Mouse (Mus musculus) lung, embryonic 15.5 days (tissue): Measurements from ENCODE around the gene Lmntd1. TPM values are rescaled to one million over a fixed set of nuclear protein-coding genes. Genes with fewer than 3 reads are reported as not detected.
A peak's percentile ranks its signal among the peaks of the same experiment; 100 is the strongest.

Source experiments
- ATAC-seq: fragments of 200-750 bp; cut with Nextera tagmentation; 2 replicates; pipeline ENCODE4 v1.8.0; 2017; ENCODE audit warnings: moderate number of reproducible peaks, borderline replicate concordance; ENCODE audit not compliant: low FRiP score, low TSS enrichment; ENCODE audit errors: extremely low read depth
- H3K27ac ChIP-seq: fragments of 300-500 bp; sonication (generic); 2 replicates; pipeline ENCODE4 v1.5.1; 2015; ENCODE audit warnings: moderate library complexity, mild to moderate bottlenecking, inconsistent platforms
- H3K27me3 ChIP-seq: fragments of 300-500 bp; sonication (generic); 2 replicates; pipeline ENCODE4 v1.6.1; 2015; ENCODE audit warnings: inconsistent platforms
- H3K36me3 ChIP-seq: fragments of 300-500 bp; sonication (generic); 2 replicates; pipeline ENCODE4 v1.6.1; 2015; ENCODE audit warnings: inconsistent platforms
- H3K4me1 ChIP-seq: fragments of 300-500 bp; sonication (generic); 2 replicates; pipeline ENCODE4 v1.6.1; 2015; ENCODE audit warnings: inconsistent platforms
- H3K4me2 ChIP-seq: fragments of 300-500 bp; sonication (generic); 2 replicates; pipeline ENCODE4 v1.6.1; 2015; ENCODE audit warnings: inconsistent platforms, mild to moderate bottlenecking, moderate library complexity
- H3K4me3 ChIP-seq: fragments of 300-500 bp; sonication (generic); 2 replicates; pipeline ENCODE4 v1.5.1; 2015; ENCODE audit warnings: mild to moderate bottlenecking, inconsistent platforms
- H3K9ac ChIP-seq: fragments of 300-500 bp; sonication (generic); 2 replicates; pipeline ENCODE4 v1.6.1; 2015; ENCODE audit warnings: inconsistent platforms
- H3K9me3 ChIP-seq: fragments of 300-500 bp; sonication (generic); 2 replicates; pipeline ENCODE4 v1.6.1; 2016; ENCODE audit warnings: inconsistent platforms
- WGBS: fragments of 180-500 bp; shearing (Covaris S2); methylation state at CpG from one replicate; pipeline ENCODE4 v1.1.7; 2015; 5-methylcytosine and 5-hydroxymethylcytosine counted together
- polyA plus RNA-seq: library from polyadenylated mRNA; unstranded; fragments of >200 nt; fragmentation: Nextera tagmentation; extraction: Ambion mirVana; gene quantifications from 2 replicates; pipeline ENCODE4 v1.2.1, GENCODE M21; 2015

Gene Lmntd1
- polyA plus RNA-seq, 1 experiment from 2014 or later, result 1.9 TPM

GRCm38 (mm10) chr6:145511265-145511664 lies 102.9 kb downstream of the Lmntd1 start:
- no peak for ATAC-seq
- no peak overlapping the region for H3K27ac ChIP-seq
- peaks cover 5% of the 10 kb centered on the region; the same call in 1 of the 2 replicates for H3K4me1 ChIP-seq
- H3K4me2 ChIP-seq, result no peak overlapping the region
- no peak overlapping the region for H3K4me3 ChIP-seq
- no peak overlapping the region for H3K9ac ChIP-seq
- H3K27me3 ChIP-seq, result no peaks in the 10 kb centered on the region
- 47% methylated on average over 8 of the region's 8 CpGs for WGBS
- no peaks in the 10 kb centered on the region for H3K9me3 ChIP-seq
- H3K36me3 ChIP-seq, result no peaks in the 10 kb centered on the region

GRCm38 (mm10) chr6:145508828-145509227 lies 105.3 kb downstream of the Lmntd1 start:
- ATAC-seq, result no peak
- H3K4me1 ChIP-seq, result no peaks in the 10 kb centered on the region
- no peak overlapping the region for H3K4me2 ChIP-seq
- H3K9me3 ChIP-seq, result no peaks in the 10 kb centered on the region
- 78% methylated on average over 12 of the region's 12 CpGs for WGBS
- no peaks in the 10 kb centered on the region for H3K36me3 ChIP-seq
- no peak overlapping the region for H3K27ac ChIP-seq
- H3K27me3 ChIP-seq, result no peaks in the 10 kb centered on the region
- H3K9ac ChIP-seq, result no peak overlapping the region
- no peak overlapping the region for H3K4me3 ChIP-seq

- H3K4me2 ChIP-seq, result no peak overlapping the region
- whole genome bisulfite sequencing, result 85% methylated on average over 7 of the region's 7 CpGs
- H3K9me3 ChIP-seq, result no peaks in the 10 kb centered on the region
- no peaks in the 10 kb centered on the region for H3K36me3 ChIP-seq
- no peak overlapping the region for H3K4me3 ChIP-seq
- ATAC-seq, result no peak
- no peaks in the 10 kb centered on the region for H3K27me3 ChIP-seq
- H3K4me1 ChIP-seq, result peaks cover 6% of the 10 kb centered on the region; the same call in 1 of the 2 replicates
- no peak overlapping the region for H3K27ac ChIP-seq
- no peak overlapping the region for H3K9ac ChIP-seq
Measured at GRCm38 (mm10) chr6:145501751-145502150, 112.4 kb downstream of the Lmntd1 start.

- H3K27me3 ChIP-seq, result no peaks in the 10 kb centered on the region
- peaks cover 6% of the 10 kb centered on the region; the same call in 1 of the 2 replicates for H3K4me1 ChIP-seq
- no peak overlapping the region for H3K4me3 ChIP-seq
- no peaks in the 10 kb centered on the region for H3K36me3 ChIP-seq
- 56% methylated on average over 19 of the region's 19 CpGs for WGBS
- H3K4me2 ChIP-seq, result no peak overlapping the region
- ATAC-seq, result peak; percentile 23; the same call in 1 of the 2 replicates
- no peak overlapping the region for H3K9ac ChIP-seq
- no peaks in the 10 kb centered on the region for H3K9me3 ChIP-seq
- no peak overlapping the region for H3K27ac ChIP-seq
Measured at GRCm38 (mm10) chr6:145499574-145500546, 114.3 kb downstream of the Lmntd1 start.

GRCm38 (mm10) chr6:145495731-145496130 lies 118.4 kb downstream of the Lmntd1 start:
- H3K36me3 ChIP-seq, result no peaks in the 10 kb centered on the region
- no peak for ATAC-seq
- H3K4me2 ChIP-seq, result no peak overlapping the region
- H3K4me1 ChIP-seq, result peaks cover 6% of the 10 kb centered on the region; the same call in 1 of the 2 replicates
- no peaks in the 10 kb centered on the region for H3K9me3 ChIP-seq
- no peaks in the 10 kb centered on the region for H3K27me3 ChIP-seq
- no peak overlapping the region for H3K27ac ChIP-seq
- no peak overlapping the region for H3K4me3 ChIP-seq
- 81% methylated on average over 7 of the region's 7 CpGs for WGBS
- H3K9ac ChIP-seq, result no peak overlapping the region

GRCm38 (mm10) chr6:145488251-145488650 lies 125.9 kb downstream of the Lmntd1 start:
- Histone ChIP-seq H3K4me3 (no peak overlapping the region), H3K27ac (no peak overlapping the region), H3K27me3 (no peaks in the 10 kb centered on the region), H3K9ac (no peak overlapping the region), H3K36me3 (no peaks in the 10 kb centered on the region), H3K4me1 (peaks cover 21% of the 10 kb centered on the region), H3K9me3 (no peaks in the 10 kb centered on the region), H3K4me2 (no peak overlapping the region)
- ATAC-seq, result no peak
- 76% methylated on average over 2 of the region's 2 CpGs for WGBS

GRCm38 (mm10) chr6:145485986-145486605 lies 128.0 kb downstream of the Lmntd1 start:
- H3K9ac ChIP-seq, result no peak overlapping the region
- no peaks in the 10 kb centered on the region for H3K9me3 ChIP-seq
- H3K4me3 ChIP-seq, result no peak overlapping the region
- H3K27me3 ChIP-seq, result no peaks in the 10 kb centered on the region
- H3K36me3 ChIP-seq, result no peaks in the 10 kb centered on the region
- ATAC-seq, result no peak
- WGBS, result 37% methylated on average over 12 of the region's 12 CpGs
- H3K4me2 ChIP-seq, result no peak overlapping the region
- 0 out of 2 replicates have a peak overlapping the region, but pooled peaks have one; percentile 24 for H3K27ac ChIP-seq
- H3K4me1 ChIP-seq, result peaks cover 38% of the 10 kb centered on the region

GRCm38 (mm10) chr6:145483318-145483674 lies 130.8 kb downstream of the Lmntd1 start:
- WGBS, result 48% methylated on average over 5 of the region's 5 CpGs
- peaks cover 49% of the 10 kb centered on the region for H3K4me1 ChIP-seq
- no peak overlapping the region for H3K4me2 ChIP-seq
- ATAC-seq, result no peak
- no peak overlapping the region for H3K4me3 ChIP-seq
- no peaks in the 10 kb centered on the region for H3K36me3 ChIP-seq
- H3K27me3 ChIP-seq, result no peaks in the 10 kb centered on the region
- no peaks in the 10 kb centered on the region for H3K9me3 ChIP-seq
- H3K27ac ChIP-seq, result peak overlapping the region; percentile 82
- H3K9ac ChIP-seq, result no peak overlapping the region

GRCm38 (mm10) chr6:145482656-145483317 lies 131.3 kb downstream of the Lmntd1 start:
- H3K9me3 ChIP-seq, result no peaks in the 10 kb centered on the region
- 67% methylated on average over 17 of the region's 17 CpGs for WGBS
- no peak overlapping the region for H3K9ac ChIP-seq

GRCm38 (mm10) chr6:145481938-145482337 lies 132.2 kb downstream of the Lmntd1 start:
- no peak overlapping the region for H3K9ac ChIP-seq
- 32% methylated on average over 15 of the region's 15 CpGs for WGBS

More at GRCm38 (mm10) chr6:145482656-145483317, 131.3 kb downstream of the Lmntd1 start:
- Histone ChIP-seq H3K27ac (peak overlapping the region; percentile 82), H3K36me3 (no peaks in the 10 kb centered on the region), H3K27me3 (no peaks in the 10 kb centered on the region), H3K4me1 (peaks cover 51% of the 10 kb centered on the region), H3K4me2 (no peak overlapping the region), H3K4me3 (no peak overlapping the region)
- ATAC-seq, result peak; percentile 25; the same call in 1 of the 2 replicates

GRCm38 (mm10) chr6:145478821-145479271 lies 135.3 kb downstream of the Lmntd1 start:
- Histone ChIP-seq H3K4me3 (no peak overlapping the region), H3K9ac (no peak overlapping the region), H3K4me1 (peaks cover 37% of the 10 kb centered on the region), H3K9me3 (no peaks in the 10 kb centered on the region), H3K36me3 (no peaks in the 10 kb centered on the region), H3K27me3 (no peaks in the 10 kb centered on the region), H3K4me2 (no peak overlapping the region), H3K27ac (0 out of 2 replicates have a peak overlapping the region, but pooled peaks have one; percentile 5)
- ATAC-seq, result no peak
- WGBS, result 47% methylated on average over 4 of the region's 4 CpGs

More at GRCm38 (mm10) chr6:145481938-145482337, 132.2 kb downstream of the Lmntd1 start:
- Histone ChIP-seq H3K4me2 (no peak overlapping the region), H3K27me3 (no peaks in the 10 kb centered on the region), H3K9me3 (no peaks in the 10 kb centered on the region), H3K4me3 (no peak overlapping the region), H3K27ac (peak overlapping the region; percentile 82), H3K36me3 (no peaks in the 10 kb centered on the region), H3K4me1 (peaks cover 51% of the 10 kb centered on the region)
- ATAC-seq, result peak; percentile 84
